Mouse (Mus musculus) hindbrain, embryonic 16.5 days (tissue): Measurements from ENCODE around the gene Lhx5. TPM values are rescaled to one million over a fixed set of nuclear protein-coding genes. Genes with fewer than 3 reads are reported as not detected.

Experiments
- ATAC-seq: fragments of 200-750 bp; cut with Nextera tagmentation; 2 replicates; pipeline ENCODE4 v1.8.0; 2017; ENCODE audit warnings: moderate TSS enrichment, moderate library complexity
- H3K27ac ChIP-seq: fragments of 300-500 bp; sonication (generic); 2 replicates; pipeline ENCODE4 v1.5.1; 2014; ENCODE audit warnings: low read depth, mild to moderate bottlenecking, control low read depth, low read length, moderate library complexity
- H3K27me3 ChIP-seq: fragments of 300-500 bp; sonication (generic); replicated peaks from 2 replicates; pipeline ENCODE4 v1.6.1; 2014; ENCODE audit warnings: low read length; ENCODE audit not compliant: control insufficient read depth, insufficient read depth
- H3K36me3 ChIP-seq: fragments of 300-500 bp; sonication (generic); 2 replicates; pipeline ENCODE4 v1.6.1; 2014; ENCODE audit warnings: mild to moderate bottlenecking, low read length, moderate library complexity, mixed read lengths; ENCODE audit not compliant: control insufficient read depth, insufficient read depth
- H3K4me1 ChIP-seq: fragments of 300-500 bp; sonication (generic); 2 replicates; pipeline ENCODE4 v1.6.1; 2014; ENCODE audit warnings: low read depth, low read length; ENCODE audit not compliant: control insufficient read depth, insufficient read depth
- H3K4me2 ChIP-seq: fragments of 300-500 bp; sonication (generic); 2 replicates; pipeline ENCODE4 v1.6.1; 2014; ENCODE audit warnings: mild to moderate bottlenecking, low read length, control low read depth, moderate library complexity
- H3K4me3 ChIP-seq: fragments of 300-500 bp; sonication (generic); 2 replicates; pipeline ENCODE4 v1.5.1; 2014; ENCODE audit warnings: mild to moderate bottlenecking, low read length, control low read depth, moderate library complexity
- H3K9ac ChIP-seq: fragments of 300-500 bp; sonication (generic); 2 replicates; pipeline ENCODE4 v1.6.1; 2014; ENCODE audit warnings: low read depth, mild to moderate bottlenecking, control low read depth, low read length, moderate library complexity
- H3K9me3 ChIP-seq: fragments of 300-500 bp; sonication (generic); 2 replicates; pipeline ENCODE4 v1.6.1; 2014; ENCODE audit warnings: mild to moderate bottlenecking, low read length, moderate library complexity; ENCODE audit not compliant: control insufficient read depth
- WGBS: fragments of 180-500 bp; shearing (Covaris S2); extraction: QIAGEN DNeasy Blood & Tissue Kit; methylation state at CpG from one replicate; pipeline ENCODE4 v1.1.7; 2014; 5-methylcytosine and 5-hydroxymethylcytosine counted together
- polyA plus RNA-seq: library from polyadenylated mRNA; unstranded; fragments of >200 nt; fragmentation: Nextera tagmentation; extraction: Ambion mirVana; gene quantifications from 2 replicates; pipeline ENCODE4 v1.2.1, GENCODE M21; 2015

Lhx5 gene
- polyA plus RNA-seq, 1 experiment from 2014 or later: 20.1 TPM

DNA sequence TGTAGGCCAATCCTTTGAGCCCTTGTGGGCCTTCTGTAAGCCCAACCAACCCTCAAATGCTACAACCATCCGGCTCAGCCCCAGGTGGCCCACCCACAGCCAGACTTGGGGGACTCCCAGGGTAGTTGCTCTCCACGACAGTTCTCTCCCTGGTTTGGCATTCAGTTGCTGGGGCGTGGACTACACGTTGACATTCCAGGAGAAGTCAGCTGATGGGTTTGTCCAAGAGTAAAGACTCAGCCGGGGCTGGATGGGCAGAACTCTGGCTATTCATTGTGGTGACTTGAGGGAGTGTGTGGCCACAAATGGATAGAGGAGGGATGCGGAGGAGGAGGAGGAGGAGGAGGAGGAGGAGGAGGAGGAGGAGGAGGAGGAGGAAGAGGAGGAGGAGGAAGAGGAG is 2.5 kb upstream of the Lhx5 start:
- H3K27me3 ChIP-seq: peaks cover 23% of the 10 kb centered on the region
- peak overlapping the region; percentile 29 for H3K4me3 ChIP-seq

DNA sequence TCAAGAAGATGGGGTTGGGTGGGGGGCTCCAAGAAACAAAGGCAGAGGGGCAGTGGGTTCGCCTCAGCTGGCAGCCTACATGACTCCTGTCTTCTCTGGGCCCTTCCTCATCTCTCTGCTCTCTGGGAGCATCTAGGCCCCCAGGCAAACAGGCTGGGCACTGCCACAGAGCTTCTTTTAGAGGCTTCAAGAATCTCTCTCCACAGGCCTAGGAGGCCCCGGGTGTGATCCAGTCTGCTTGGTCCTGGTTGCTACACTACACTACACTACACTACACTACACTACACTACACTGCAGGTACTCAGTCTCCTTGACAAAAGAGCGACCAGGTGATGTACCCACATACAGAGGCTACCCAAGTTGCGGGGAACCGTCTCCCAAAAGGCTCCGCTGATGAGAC is 1.8 kb upstream of the Lhx5 start:
- H3K4me2 ChIP-seq: peak overlapping the region; percentile 61
- no peaks in the 10 kb centered on the region for H3K4me1 ChIP-seq
- no peaks in the 10 kb centered on the region for H3K36me3 ChIP-seq
- peak overlapping the region; percentile 31 for H3K4me3 ChIP-seq
- ATAC-seq: no peak
- no peaks in the 10 kb centered on the region for H3K9me3 ChIP-seq
- WGBS: 1% methylated on average over 6 of the region's 6 CpGs
- peak overlapping the region; percentile 63 for H3K27ac ChIP-seq
- H3K27me3 ChIP-seq: peaks cover 27% of the 10 kb centered on the region
- peak overlapping the region; percentile 62 for H3K9ac ChIP-seq

More for the DNA sequence above, 2.5 kb upstream of the Lhx5 start:
- peak overlapping the region; percentile 61 for H3K4me2 ChIP-seq
- no peaks in the 10 kb centered on the region for H3K36me3 ChIP-seq
- no peaks in the 10 kb centered on the region for H3K4me1 ChIP-seq
- WGBS: 6% methylated on average over 5 of the region's 6 CpGs
- no peak for ATAC-seq
- peak overlapping the region; percentile 50 for H3K9ac ChIP-seq
- peak overlapping the region; percentile 85 for H3K27ac ChIP-seq
- H3K9me3 ChIP-seq: no peaks in the 10 kb centered on the region

DNA sequence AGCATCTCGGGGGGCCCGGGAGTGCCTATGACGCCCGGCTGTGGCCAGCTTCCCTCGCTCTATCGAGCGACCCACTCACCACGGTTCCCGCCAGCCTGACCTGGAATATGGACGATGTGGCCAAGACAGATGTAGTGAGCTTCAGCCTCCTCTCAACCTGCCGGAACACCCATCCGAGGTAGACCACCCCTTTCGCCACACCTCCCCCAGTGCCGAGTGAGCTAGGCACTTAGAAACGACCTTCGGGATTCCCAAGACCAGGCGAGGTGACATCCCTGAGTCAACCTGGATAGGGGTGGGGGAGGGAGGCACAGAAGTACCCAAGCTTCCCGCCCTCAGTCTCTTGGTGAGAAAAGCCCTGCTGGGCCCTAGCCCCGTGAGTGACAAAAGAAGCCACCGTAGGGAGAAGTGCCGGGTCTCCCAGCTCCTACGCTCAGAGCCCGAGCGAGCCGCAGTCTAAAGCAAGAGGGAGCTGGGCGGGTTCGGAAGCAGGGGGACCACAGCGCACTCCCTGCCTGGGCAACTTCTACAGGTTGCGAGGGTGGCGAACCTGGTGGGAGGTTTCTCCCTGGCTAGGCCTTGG is 407 bp upstream of the Lhx5 start:
- H3K27ac ChIP-seq: peak overlapping the region; percentile 86
- under 1% methylated on average over 30 of the region's 30 CpGs for WGBS
- peaks cover under 1% of the 10 kb centered on the region; the same call in 1 of the 2 replicates for H3K4me1 ChIP-seq
- H3K9me3 ChIP-seq: no peaks in the 10 kb centered on the region
- peaks cover 27% of the 10 kb centered on the region for H3K27me3 ChIP-seq
- peak overlapping the region; percentile 68 for H3K9ac ChIP-seq
- H3K4me2 ChIP-seq: peak overlapping the region; percentile 46
- H3K36me3 ChIP-seq: no peaks in the 10 kb centered on the region
- ATAC-seq: peak; percentile 37
- H3K4me3 ChIP-seq: peak overlapping the region; percentile 49

DNA sequence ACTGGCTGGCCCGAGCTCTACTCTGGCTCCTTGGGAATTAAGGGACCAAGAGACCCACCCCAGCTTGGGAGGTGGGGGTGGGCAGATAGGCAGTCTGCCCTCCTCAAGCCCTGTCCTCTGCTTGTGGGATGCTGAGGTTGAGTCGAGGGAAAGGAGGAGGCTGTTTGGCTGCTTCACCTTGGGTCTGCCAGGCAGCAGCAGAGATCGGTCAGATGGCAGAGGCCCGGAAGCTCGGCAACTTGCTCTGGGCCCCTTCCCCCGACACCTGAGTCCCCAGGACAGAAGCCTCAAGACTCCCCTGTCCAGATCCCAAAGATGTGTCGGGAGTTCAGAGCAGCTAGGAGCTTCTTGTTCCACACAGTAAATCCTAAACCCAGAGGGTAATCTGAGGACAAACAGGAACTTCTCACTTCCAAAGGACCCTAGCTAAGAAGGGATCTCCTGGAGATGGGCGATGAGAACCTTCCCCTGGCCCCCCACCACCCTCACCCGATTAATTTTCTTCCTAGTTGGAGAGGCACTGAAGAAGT is 1.1 kb downstream of the Lhx5 start:
- Histone ChIP-seq H3K9me3 (no peaks in the 10 kb centered on the region), H3K4me3 (peak overlapping the region; percentile 49), H3K36me3 (no peaks in the 10 kb centered on the region), H3K4me1 (peaks cover 3% of the 10 kb centered on the region; the same call in 1 of the 2 replicates), H3K9ac (peak overlapping the region; percentile 68), H3K4me2 (peak overlapping the region; percentile 28; the same call in 1 of the 2 replicates), H3K27me3 (peaks cover 25% of the 10 kb centered on the region), H3K27ac (peak overlapping the region; percentile 65)
- no peak for ATAC-seq
- 1% methylated on average over 9 of the region's 9 CpGs for WGBS

DNA sequence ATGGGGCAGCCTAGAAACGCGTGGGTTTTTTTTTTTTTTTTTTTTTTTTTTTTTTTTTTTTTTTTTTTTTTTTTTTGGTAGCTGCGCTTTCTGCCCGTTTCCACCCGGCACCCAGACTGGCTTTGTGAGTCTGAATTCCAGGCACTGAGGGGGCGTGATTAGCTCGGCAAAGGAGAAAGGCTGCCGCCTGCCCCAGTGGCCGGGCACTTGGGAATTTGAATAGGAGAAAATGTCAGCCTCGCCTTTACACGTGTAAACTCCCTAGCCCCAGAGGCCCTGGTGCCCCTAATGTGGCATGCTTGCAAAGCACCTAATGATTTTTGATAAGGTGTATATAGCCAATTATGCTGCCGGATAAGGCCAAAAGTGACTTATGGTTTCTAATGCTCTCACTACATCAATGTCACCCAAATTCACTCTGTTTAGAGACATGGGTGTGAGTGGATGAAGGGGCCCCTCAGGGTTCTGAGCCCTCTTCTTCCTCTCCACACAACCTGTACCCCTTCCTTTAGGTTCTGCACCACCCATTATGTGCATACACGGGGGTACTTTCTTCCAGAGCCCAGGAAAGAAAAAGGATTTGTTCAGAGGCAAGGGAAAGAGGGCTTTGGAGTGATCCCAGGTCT is 1.7 kb downstream of the Lhx5 start:
- H3K4me2 ChIP-seq: peak overlapping the region; percentile 68
- H3K9me3 ChIP-seq: no peaks in the 10 kb centered on the region
- peak overlapping the region; percentile 63 for H3K9ac ChIP-seq
- H3K27ac ChIP-seq: peak overlapping the region; percentile 73
- ATAC-seq: no peak
- WGBS: 2% methylated on average over 13 of the region's 13 CpGs
- peaks cover 25% of the 10 kb centered on the region for H3K27me3 ChIP-seq
- H3K4me3 ChIP-seq: peak overlapping the region; percentile 49
- no peaks in the 10 kb centered on the region for H3K36me3 ChIP-seq
- H3K4me1 ChIP-seq: peaks cover 7% of the 10 kb centered on the region

DNA sequence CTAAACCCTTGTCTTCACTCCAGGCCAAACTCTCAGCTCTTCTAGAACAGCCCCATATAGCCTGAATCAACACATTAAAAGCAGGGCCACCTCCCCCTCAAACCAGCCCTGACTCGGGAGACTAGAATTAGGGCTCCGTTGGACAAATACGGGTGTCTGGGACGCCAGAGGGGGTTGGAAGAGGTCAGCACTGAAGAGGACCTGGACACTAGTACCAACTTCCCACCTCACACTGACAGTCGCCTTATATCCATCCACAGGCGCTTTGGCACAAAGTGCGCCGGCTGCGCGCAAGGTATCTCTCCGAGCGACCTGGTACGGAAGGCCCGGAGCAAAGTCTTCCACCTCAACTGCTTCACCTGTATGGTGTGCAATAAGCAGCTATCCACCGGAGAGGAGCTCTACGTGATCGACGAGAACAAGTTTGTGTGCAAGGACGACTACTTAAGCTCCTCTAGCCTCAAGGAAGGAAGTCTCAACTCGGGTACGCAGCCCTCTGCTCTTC is 2.8 kb downstream of the Lhx5 start:
- H3K4me2 ChIP-seq: peak overlapping the region; percentile 68
- ATAC-seq: no peak
- peaks cover 7% of the 10 kb centered on the region for H3K4me1 ChIP-seq
- H3K9ac ChIP-seq: peak overlapping the region; percentile 63
- H3K9me3 ChIP-seq: no peaks in the 10 kb centered on the region
- H3K27ac ChIP-seq: peak overlapping the region; percentile 73
- H3K4me3 ChIP-seq: peak overlapping the region; percentile 49
- peaks cover 27% of the 10 kb centered on the region for H3K27me3 ChIP-seq
- no peaks in the 10 kb centered on the region for H3K36me3 ChIP-seq
- WGBS: 3% methylated on average over 21 of the region's 21 CpGs

DNA sequence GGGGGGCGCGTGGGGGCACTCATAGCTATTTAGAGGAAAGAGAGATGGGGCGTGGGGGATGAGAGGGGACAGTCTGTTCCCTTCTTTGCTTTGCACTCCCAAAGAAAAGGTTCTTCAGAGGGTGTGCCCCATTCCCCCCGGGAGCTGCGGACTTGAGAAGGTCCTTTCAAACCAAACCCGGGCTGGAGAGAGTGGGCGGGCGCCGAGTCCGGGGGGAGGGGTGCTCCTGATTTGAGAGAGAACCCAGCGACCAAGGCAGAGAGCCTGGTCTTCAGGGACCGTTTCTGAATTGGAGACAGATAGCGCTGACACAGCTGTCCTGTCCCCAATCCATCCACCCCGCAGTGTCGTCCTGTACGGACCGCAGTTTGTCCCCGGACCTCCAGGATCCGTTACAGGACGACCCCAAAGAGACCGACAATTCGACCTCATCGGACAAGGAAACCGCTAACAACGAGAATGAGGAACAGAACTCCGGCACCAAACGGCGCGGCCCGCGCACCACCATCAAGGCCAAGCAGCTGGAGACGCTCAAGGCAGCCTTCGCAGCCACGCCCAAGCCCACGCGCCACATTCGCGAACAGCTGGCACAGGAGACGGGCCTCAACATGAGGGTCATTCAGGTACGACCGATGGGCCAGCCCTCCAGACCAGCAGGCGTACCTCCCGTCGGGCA is 3.6 kb downstream of the Lhx5 start:
- Histone ChIP-seq H3K4me2 (peak overlapping the region; percentile 68), H3K36me3 (no peaks in the 10 kb centered on the region), H3K4me3 (peak overlapping the region; percentile 49), H3K27me3 (peaks cover 29% of the 10 kb centered on the region), H3K9ac (peak overlapping the region; percentile 63), H3K9me3 (no peaks in the 10 kb centered on the region), H3K27ac (peak overlapping the region; percentile 73), H3K4me1 (peaks cover 14% of the 10 kb centered on the region)
- WGBS: under 1% methylated on average over 44 of the region's 44 CpGs
- ATAC-seq: no peak

DNA sequence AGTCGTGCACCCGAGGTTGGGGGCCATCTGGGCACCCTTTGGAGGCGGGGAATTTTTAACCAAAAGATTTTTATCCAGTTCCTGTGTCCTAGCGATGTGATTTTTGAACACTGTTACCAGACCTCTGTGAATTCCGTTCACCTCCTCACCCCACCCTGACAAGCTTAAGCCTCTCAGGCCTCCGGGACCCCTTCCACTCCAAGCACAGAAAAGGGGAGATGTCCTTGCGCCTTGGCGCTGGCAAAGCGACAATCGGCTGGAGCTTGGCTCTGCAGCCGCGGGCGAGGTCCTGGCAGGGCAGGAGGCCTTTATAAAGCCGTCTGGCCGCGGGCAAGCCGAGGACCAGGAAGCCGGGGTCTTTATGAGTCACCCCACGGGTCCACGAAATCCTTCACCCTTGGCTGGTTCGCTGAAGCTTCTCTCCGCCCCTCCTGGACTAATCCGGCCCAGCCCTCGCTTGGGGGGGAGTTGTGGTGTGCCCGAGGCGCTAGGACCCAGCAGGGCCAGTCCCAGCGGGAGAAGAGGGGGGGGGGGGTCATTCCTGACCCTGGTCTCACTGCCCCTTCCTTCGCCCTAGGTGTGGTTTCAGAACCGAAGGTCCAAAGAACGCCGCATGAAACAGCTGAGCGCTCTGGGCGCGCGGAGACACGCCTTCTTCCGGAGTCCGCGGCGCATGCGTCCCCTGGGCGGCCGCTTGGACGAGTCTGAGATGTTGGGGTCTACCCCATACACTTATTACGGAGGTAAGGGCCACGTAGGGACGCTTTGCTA is 4.4 kb downstream of the Lhx5 start:
- H3K4me1 ChIP-seq: peaks cover 16% of the 10 kb centered on the region

More for the DNA sequence above, 4.4 kb downstream of the Lhx5 start:
- H3K27ac ChIP-seq: peak overlapping the region; percentile 73
- no peaks in the 10 kb centered on the region for H3K36me3 ChIP-seq
- no peaks in the 10 kb centered on the region for H3K9me3 ChIP-seq
- peak overlapping the region; percentile 49 for H3K4me3 ChIP-seq
- WGBS: under 1% methylated on average over 42 of the region's 47 CpGs
- peaks cover 25% of the 10 kb centered on the region for H3K27me3 ChIP-seq
- H3K9ac ChIP-seq: peak overlapping the region; percentile 63
- ATAC-seq: no peak
- H3K4me2 ChIP-seq: peak overlapping the region; percentile 68
